Mouse (Mus musculus): ENCODE data around the gene Aox2. TPM values are rescaled to one million over a fixed set of nuclear protein-coding genes. Genes with fewer than 3 reads are reported as not detected.

Aox2 gene
- total and polyA plus RNA-seq, 3 experiments = 0.04 to 0.08 TPM; not detected in 1

- no peak overlapping the region for H3K9ac ChIP-seq (ENCODE audit: control insufficient read depth, low read depth, low read length, poor library complexity, severe bottlenecking)
- H3K9me3 ChIP-seq (replicated peaks; ENCODE audit: insufficient read depth, low read length) = no peaks in the 10 kb centered on the region
Measured at GRCm38 (mm10) chr1:58281625-58281988, 3.5 kb downstream of the Aox2 start.

GRCm38 (mm10) chr1:58284505-58284904 is 6.4 kb downstream of the Aox2 start:
- H3K36me3 ChIP-seq (ENCODE audit: control insufficient read depth in 1 of 2, insufficient read depth in 2 of 2, low read length in 2 of 2) = no peaks in the 10 kb centered on the region
- no peaks in the 10 kb centered on the region for H3K4me1 ChIP-seq (ENCODE audit: control insufficient read depth in 1 of 2, insufficient read depth in 2 of 2, low read length in 2 of 2)
- no peak overlapping the region for H3K27ac ChIP-seq (ENCODE audit: control insufficient read depth, low read depth, low read length)
- DNase-seq (ENCODE audit: low read depth, low spot score) = no peak
- H3K4me3 ChIP-seq (ENCODE audit: control insufficient read depth in 1 of 2, insufficient read depth in 1 of 2, low read depth in 2 of 2, low read length in 2 of 2) = no peak overlapping the region
- no peak for TF ChIP-seq ETS1 (IDR thresholded peaks at IDR 0.05; ENCODE audit: low read depth, low read length)
- no peak for TF ChIP-seq MAX (IDR thresholded peaks at IDR 0.05; ENCODE audit: low read length)
- TF ChIP-seq UBTF (IDR thresholded peaks at IDR 0.05; ENCODE audit: borderline replicate concordance, insufficient read depth, low read depth, low read length) = no peak
- no peak for TF ChIP-seq RAD21 (IDR thresholded peaks at IDR 0.05; ENCODE audit: low read depth, low read length)
- no peak for TF ChIP-seq NELFE (IDR thresholded peaks at IDR 0.05; ENCODE audit: low read depth, low read length)
- no peak for TF ChIP-seq MAFK (IDR thresholded peaks at IDR 0.05; ENCODE audit: borderline replicate concordance, low read depth, low read length)
- no peak for TF ChIP-seq SIN3A (IDR thresholded peaks at IDR 0.05; ENCODE audit: low read length)
- no peak for TF ChIP-seq TAL1 (IDR thresholded peaks at IDR 0.05; ENCODE audit: low read length)
- no peak for TF ChIP-seq POLR2AphosphoS2 (IDR thresholded peaks at IDR 0.05; ENCODE audit: low read length)
- no peak for TF ChIP-seq GATA1 (IDR thresholded peaks at IDR 0.05; ENCODE audit: low read depth, low read length)
- no peak for TF ChIP-seq E2F4 (IDR thresholded peaks at IDR 0.05; ENCODE audit: borderline replicate concordance, low read depth, low read length)
- no peaks in the 10 kb centered on the region for H3K79me2 ChIP-seq (ENCODE audit: control insufficient read depth, insufficient read depth, low read length, poor library complexity)
- H3K9ac ChIP-seq (ENCODE audit: control insufficient read depth, low read depth, low read length, poor library complexity, severe bottlenecking) = no peak overlapping the region
- no peaks in the 10 kb centered on the region for H3K9me3 ChIP-seq (replicated peaks; ENCODE audit: insufficient read depth, low read length)
- peaks cover 0 to 8% of the 10 kb centered on the region in 2 experiments; a peak in 2 of 4 replicates for H3K27me3 ChIP-seq (ENCODE audit: control insufficient read depth in 1 of 2, insufficient read depth in 2 of 2, low read length in 2 of 2)

More at GRCm38 (mm10) chr1:58281625-58281988, 3.5 kb downstream of the Aox2 start:
- H3K79me2 ChIP-seq (ENCODE audit: control insufficient read depth, insufficient read depth, low read length, poor library complexity) = no peaks in the 10 kb centered on the region
- TF ChIP-seq HCFC1 (IDR thresholded peaks at IDR 0.05; ENCODE audit: low read depth, low read length) (no peak), ETS1 (IDR thresholded peaks at IDR 0.05; ENCODE audit: low read depth, low read length) (no peak), ZC3H11A (IDR thresholded peaks at IDR 0.05; ENCODE audit: low read depth, low read length) (no peak), USF1 (IDR thresholded peaks at IDR 0.05; ENCODE audit: low read depth, low read length) (no peak), MAZ (IDR thresholded peaks at IDR 0.05; ENCODE audit: low read depth, low read length) (no peak), JUND (IDR thresholded peaks at IDR 0.05; ENCODE audit: low read depth, low read length) (no peak), UBTF (IDR thresholded peaks at IDR 0.05; ENCODE audit: borderline replicate concordance, insufficient read depth, low read depth, low read length) (no peak)
- H3K27ac ChIP-seq (ENCODE audit: control insufficient read depth, low read depth, low read length) = no peak overlapping the region
- no peaks in the 10 kb centered on the region for H3K4me1 ChIP-seq (ENCODE audit: control insufficient read depth in 1 of 2, insufficient read depth in 2 of 2, low read length in 2 of 2)
- H3K27me3 ChIP-seq (ENCODE audit: control insufficient read depth in 1 of 2, insufficient read depth in 2 of 2, low read length in 2 of 2) = peaks cover 0 to 8% of the 10 kb centered on the region in 2 experiments; a peak in 2 of 4 replicates
- no peak for DNase-seq (ENCODE audit: low read depth, low spot score)
- no peaks in the 10 kb centered on the region for H3K36me3 ChIP-seq (ENCODE audit: control insufficient read depth in 1 of 2, insufficient read depth in 2 of 2, low read length in 2 of 2)
- no peak overlapping the region for H3K4me3 ChIP-seq (ENCODE audit: control insufficient read depth in 1 of 2, insufficient read depth in 1 of 2, low read depth in 2 of 2, low read length in 2 of 2)

Data from MEL (cell line).